Mouse (Mus musculus): ENCODE results near the gene Mrpl16. TPM values are rescaled to one million over a fixed set of nuclear protein-coding genes. Genes with fewer than 3 reads are reported as not detected.

Mrpl16 gene
- polyA plus RNA-seq, 1 experiment from 2014 or later = 45.2 TPM

DNA sequence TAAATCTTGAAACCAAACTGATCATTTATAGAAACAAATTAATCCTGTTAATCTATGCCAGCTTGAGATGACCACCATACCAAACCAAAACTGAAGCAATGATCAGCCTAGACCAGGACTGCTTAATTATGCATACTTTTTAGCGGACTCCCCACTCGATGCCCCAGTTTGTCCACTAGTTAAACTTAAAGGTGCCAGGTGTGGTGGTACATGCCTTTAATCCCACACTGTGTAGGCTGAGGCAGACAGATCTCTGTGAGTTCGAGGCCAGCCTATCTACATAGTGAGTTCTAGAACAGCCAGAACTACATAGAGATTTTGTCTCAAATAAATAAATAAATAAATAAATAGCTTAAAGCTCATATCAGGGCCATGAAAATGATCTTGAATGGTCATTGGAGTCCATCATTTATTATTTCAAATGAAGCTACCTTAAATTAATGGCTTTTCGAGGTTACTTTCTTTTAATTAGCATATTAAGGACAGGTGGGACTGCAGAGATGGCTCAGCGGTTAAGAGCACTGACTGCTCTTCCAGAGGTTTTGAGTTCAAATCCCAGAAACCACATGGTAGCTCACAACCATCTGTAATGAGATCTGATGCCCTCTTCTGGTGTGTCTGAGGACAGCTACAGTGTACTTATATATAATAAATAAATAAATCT is 802 bp upstream of the Mrpl16 start:
- no peak overlapping the region for H3K27ac ChIP-seq (replicated peaks)
- H3K27me3 ChIP-seq = no peaks in the 10 kb centered on the region
- ATAC-seq (ENCODE audit: low FRiP score, low read depth) = peak; percentile 29; the same call in 1 of the 2 replicates
- H3K9me3 ChIP-seq = no peaks in the 10 kb centered on the region
- H3K9ac ChIP-seq = no peak overlapping the region
- peaks cover 20% of the 10 kb centered on the region for H3K36me3 ChIP-seq
- H3K4me1 ChIP-seq (replicated peaks) = peaks cover 13% of the 10 kb centered on the region
- WGBS = 89% methylated on average over 5 of the region's 5 CpGs
- H3K4me3 ChIP-seq = peak overlapping the region; percentile 61
- peak overlapping the region; percentile 76 for H3K4me2 ChIP-seq

DNA sequence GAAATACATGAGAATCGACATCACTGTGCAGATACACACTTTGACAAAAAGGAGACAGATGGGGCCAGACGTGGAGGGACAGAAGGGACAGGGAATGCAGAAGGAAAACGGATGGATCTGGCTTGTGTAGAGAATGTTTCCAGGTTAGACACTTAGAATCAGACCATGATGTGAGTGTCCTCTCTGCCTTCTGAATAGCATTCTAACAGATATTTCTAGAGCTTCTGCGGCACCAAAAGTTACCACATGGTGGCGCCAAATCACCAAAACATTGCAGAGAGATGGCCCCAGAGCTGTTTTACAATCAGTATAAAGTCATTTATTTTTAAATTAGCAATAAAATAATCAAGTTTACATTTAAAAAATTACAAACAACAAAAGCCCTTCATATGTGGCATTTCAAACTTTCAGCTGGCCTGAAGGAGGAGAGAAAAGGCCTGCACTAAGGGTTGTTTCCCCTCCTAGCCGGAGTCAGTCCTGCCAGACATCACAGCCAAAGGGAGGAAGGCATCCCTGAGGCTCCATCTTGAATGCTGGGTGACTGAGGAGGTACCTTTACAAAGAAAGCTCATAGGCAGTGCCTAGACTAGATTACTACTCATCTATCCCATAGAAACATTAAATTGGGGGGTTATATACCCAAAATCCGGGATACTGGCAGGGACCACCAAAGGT is 7.1 kb downstream of the Mrpl16 start:
- 63% methylated on average over 7 of the region's 7 CpGs for WGBS
- no peak overlapping the region for H3K4me2 ChIP-seq
- H3K9ac ChIP-seq = no peak overlapping the region
- H3K9me3 ChIP-seq = no peaks in the 10 kb centered on the region
- no peak for ATAC-seq (ENCODE audit: low FRiP score, low read depth)
- no peak overlapping the region for H3K4me3 ChIP-seq
- H3K27ac ChIP-seq (replicated peaks) = no peak overlapping the region
- H3K4me1 ChIP-seq (replicated peaks) = no peaks in the 10 kb centered on the region
- H3K36me3 ChIP-seq = peaks cover 35% of the 10 kb centered on the region
- H3K27me3 ChIP-seq = no peaks in the 10 kb centered on the region

GRCm38 (mm10) chr19:11785409-11786154 is 15.4 kb downstream of the Mrpl16 start:
- no peak for ATAC-seq (ENCODE audit: low FRiP score, low read depth)
- 92% methylated on average over 14 of the region's 14 CpGs for WGBS
- H3K36me3 ChIP-seq = peaks cover 28% of the 10 kb centered on the region

DNA sequence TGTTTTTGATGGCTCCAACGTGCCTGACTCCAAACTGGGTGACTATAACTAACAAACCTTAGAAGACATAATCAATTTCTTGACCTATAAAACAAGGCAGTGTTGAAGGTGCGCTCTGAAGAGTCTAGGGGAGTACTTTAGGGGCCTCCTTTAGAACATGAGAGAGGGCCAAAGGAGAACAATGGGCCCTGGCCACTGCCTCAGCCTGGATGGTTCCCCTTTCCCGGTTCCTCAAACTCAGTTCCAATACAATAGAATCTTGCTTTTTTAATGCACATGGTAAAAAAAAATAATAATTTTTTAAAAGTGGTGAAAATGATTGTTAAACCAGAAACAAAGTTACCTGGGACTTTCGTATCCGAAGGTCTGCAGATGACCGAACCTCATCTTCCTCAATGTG is 17.6 kb downstream of the Mrpl16 start:
- H3K4me1 ChIP-seq (replicated peaks) = no peaks in the 10 kb centered on the region
- H3K4me3 ChIP-seq = no peak overlapping the region
- H3K9ac ChIP-seq = no peak overlapping the region
- H3K36me3 ChIP-seq = peaks cover 28% of the 10 kb centered on the region
- no peak overlapping the region for H3K4me2 ChIP-seq
- WGBS = 90% methylated on average over 6 of the region's 6 CpGs
- ATAC-seq (ENCODE audit: low FRiP score, low read depth) = no peak
- no peaks in the 10 kb centered on the region for H3K27me3 ChIP-seq
- no peaks in the 10 kb centered on the region for H3K9me3 ChIP-seq
- no peak overlapping the region for H3K27ac ChIP-seq (replicated peaks)

More at GRCm38 (mm10) chr19:11785409-11786154, 15.4 kb downstream of the Mrpl16 start:
- H3K9me3 ChIP-seq = no peaks in the 10 kb centered on the region
- H3K27ac ChIP-seq (replicated peaks) = no peak overlapping the region
- no peak overlapping the region for H3K4me3 ChIP-seq
- H3K27me3 ChIP-seq = no peaks in the 10 kb centered on the region
- no peaks in the 10 kb centered on the region for H3K4me1 ChIP-seq (replicated peaks)
- no peak overlapping the region for H3K4me2 ChIP-seq
- H3K9ac ChIP-seq = no peak overlapping the region

DNA sequence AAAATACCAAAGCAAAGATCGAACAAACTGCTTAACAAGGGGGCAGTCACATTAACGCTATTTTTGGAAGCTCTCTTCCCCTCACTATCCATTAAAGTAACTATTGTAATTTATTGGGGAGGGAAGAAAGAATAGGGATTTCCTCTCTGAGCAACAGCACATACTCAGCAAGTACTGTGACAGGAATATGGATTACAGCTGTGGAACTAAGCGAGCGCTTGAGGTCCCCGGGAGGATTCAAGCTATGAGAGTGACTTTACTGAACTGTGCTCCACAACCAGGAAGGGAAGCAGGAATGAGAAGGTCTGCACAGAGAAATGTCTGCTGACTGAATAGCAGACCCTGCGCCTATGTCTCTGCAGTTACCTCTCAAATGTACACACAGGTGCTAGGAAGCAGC is 18.7 kb downstream of the Mrpl16 start:
- WGBS = 91% methylated on average over 6 of the region's 6 CpGs
- no peaks in the 10 kb centered on the region for H3K27me3 ChIP-seq

GRCm38 (mm10) chr19:11791825-11792224 is 21.6 kb downstream of the Mrpl16 start:
- whole genome bisulfite sequencing = 71% methylated on average over 5 of the region's 5 CpGs
- Histone ChIP-seq H3K36me3 (peaks cover 13% of the 10 kb centered on the region; the same call in 1 of the 2 replicates), H3K9me3 (no peaks in the 10 kb centered on the region), H3K4me2 (no peak overlapping the region), H3K27ac (replicated peaks) (no peak overlapping the region), H3K9ac (no peak overlapping the region), H3K27me3 (no peaks in the 10 kb centered on the region), H3K4me1 (replicated peaks) (no peaks in the 10 kb centered on the region), H3K4me3 (no peak overlapping the region)
- no peak for ATAC-seq (ENCODE audit: low FRiP score, low read depth)

More for the DNA sequence above, 18.7 kb downstream of the Mrpl16 start:
- H3K4me1 ChIP-seq (replicated peaks) = no peaks in the 10 kb centered on the region
- H3K4me3 ChIP-seq = no peak overlapping the region
- no peak for ATAC-seq (ENCODE audit: low FRiP score, low read depth)
- H3K36me3 ChIP-seq = peaks cover 25% of the 10 kb centered on the region
- H3K9ac ChIP-seq = no peak overlapping the region
- no peak overlapping the region for H3K27ac ChIP-seq (replicated peaks)
- H3K9me3 ChIP-seq = no peaks in the 10 kb centered on the region
- H3K4me2 ChIP-seq = no peak overlapping the region

- no peak overlapping the region for H3K9ac ChIP-seq
- H3K4me2 ChIP-seq = no peak overlapping the region
- H3K4me1 ChIP-seq (replicated peaks) = no peaks in the 10 kb centered on the region
- H3K36me3 ChIP-seq = 0 out of 2 replicates have a peak, but pooled peaks cover 4% of the 10 kb centered on the region
- no peaks in the 10 kb centered on the region for H3K27me3 ChIP-seq
- no peak for ATAC-seq (ENCODE audit: low FRiP score, low read depth)
- no peak overlapping the region for H3K4me3 ChIP-seq
- no peak overlapping the region for H3K27ac ChIP-seq (replicated peaks)
- 82% methylated on average over 2 of the region's 2 CpGs for WGBS
- H3K9me3 ChIP-seq = no peaks in the 10 kb centered on the region
These were observed 23.7 kb downstream of the Mrpl16 start for GRCm38 (mm10) chr19:11793741-11794359.

GRCm38 (mm10) chr19:11794447-11794846 is 24.3 kb downstream of the Mrpl16 start:
- no peak overlapping the region for H3K9ac ChIP-seq
- H3K27me3 ChIP-seq = no peaks in the 10 kb centered on the region
- H3K27ac ChIP-seq (replicated peaks) = no peak overlapping the region
- no peaks in the 10 kb centered on the region for H3K9me3 ChIP-seq
- no peak overlapping the region for H3K4me2 ChIP-seq
- 90% methylated on average over 6 of the region's 6 CpGs for WGBS
- no peaks in the 10 kb centered on the region for H3K4me1 ChIP-seq (replicated peaks)
- no peaks in the 10 kb centered on the region for H3K36me3 ChIP-seq
- no peak for ATAC-seq (ENCODE audit: low FRiP score, low read depth)
- H3K4me3 ChIP-seq = no peak overlapping the region

GRCm38 (mm10) chr19:11800531-11801315 is 30.5 kb downstream of the Mrpl16 start:
- no peaks in the 10 kb centered on the region for H3K4me1 ChIP-seq (replicated peaks)
- H3K9me3 ChIP-seq = no peaks in the 10 kb centered on the region
- ATAC-seq (ENCODE audit: low FRiP score, low read depth) = no peak
- H3K27ac ChIP-seq (replicated peaks) = no peak overlapping the region
- no peak overlapping the region for H3K4me2 ChIP-seq
- no peak overlapping the region for H3K9ac ChIP-seq
- H3K27me3 ChIP-seq = no peaks in the 10 kb centered on the region
- 87% methylated on average over 8 of the region's 8 CpGs for WGBS
- no peak overlapping the region for H3K4me3 ChIP-seq
- H3K36me3 ChIP-seq = no peaks in the 10 kb centered on the region; the same call in 1 of the 2 replicates

DNA sequence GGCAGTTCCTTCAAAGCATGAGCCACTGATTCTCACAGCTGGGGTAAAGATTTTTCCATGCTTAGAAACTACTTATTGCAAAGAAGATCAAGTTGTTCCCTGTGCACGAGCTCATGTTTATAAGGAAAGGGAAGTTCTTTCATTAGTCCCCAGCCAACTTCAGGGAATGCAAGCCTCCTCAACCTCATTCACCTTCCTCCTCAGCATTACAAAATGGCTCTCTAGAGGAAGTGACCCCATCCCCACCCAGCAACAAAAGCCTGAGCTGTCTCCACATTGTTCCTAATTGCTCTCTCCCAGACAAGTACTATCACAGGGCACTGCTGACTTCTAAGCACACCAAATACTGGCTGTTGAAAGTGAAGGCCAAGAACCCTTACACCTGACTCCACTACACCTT is 34.2 kb downstream of the Mrpl16 start:
- Histone ChIP-seq H3K27ac (replicated peaks) (no peak overlapping the region), H3K4me1 (replicated peaks) (no peaks in the 10 kb centered on the region), H3K27me3 (no peaks in the 10 kb centered on the region), H3K36me3 (no peaks in the 10 kb centered on the region; the same call in 1 of the 2 replicates), H3K9me3 (no peaks in the 10 kb centered on the region), H3K4me2 (no peak overlapping the region), H3K9ac (no peak overlapping the region), H3K4me3 (no peak overlapping the region)
- WGBS = 72% methylated on average over 1 of the region's 1 CpGs
- no peak for ATAC-seq (ENCODE audit: low FRiP score, low read depth)

DNA sequence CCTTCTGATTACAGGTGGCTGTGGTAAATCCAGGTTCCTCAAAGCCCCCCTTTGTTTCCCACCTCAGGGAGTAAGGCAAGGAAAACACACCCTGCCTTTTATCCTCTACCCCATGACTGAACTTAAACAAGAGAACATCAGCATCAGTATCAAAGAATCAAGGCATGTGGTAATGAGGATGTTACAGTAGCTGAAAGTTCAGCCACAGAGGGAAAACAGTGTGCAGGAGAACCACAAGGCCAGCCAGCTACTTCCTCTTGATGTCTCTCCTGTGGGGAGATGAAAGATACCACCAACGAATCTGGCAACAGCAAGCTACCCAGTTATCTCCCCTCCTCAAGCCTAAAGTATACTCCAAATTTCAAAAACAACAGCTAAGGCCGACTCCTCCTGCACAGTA is 37.1 kb downstream of the Mrpl16 start:
- H3K27ac ChIP-seq (replicated peaks) = no peak overlapping the region
- H3K4me2 ChIP-seq = no peak overlapping the region
- H3K36me3 ChIP-seq = no peaks in the 10 kb centered on the region; the same call in 1 of the 2 replicates
- H3K4me3 ChIP-seq = no peak overlapping the region
- no peaks in the 10 kb centered on the region for H3K9me3 ChIP-seq
- H3K9ac ChIP-seq = no peak overlapping the region
- H3K27me3 ChIP-seq = no peaks in the 10 kb centered on the region
- WGBS = 63% methylated on average over 2 of the region's 2 CpGs
- no peak for ATAC-seq (ENCODE audit: low FRiP score, low read depth)
- peaks cover 8% of the 10 kb centered on the region for H3K4me1 ChIP-seq (replicated peaks)
